Mouse (Mus musculus) kidney, postnatal 14 days (tissue): ENCODE measurements at regions not wholly inside any gene's neighbourhood (a gene's known extent, or its start where the extent isn't known, plus 50 kb on each side); places are given as distances from the start of the nearest gene placed in this dataset.
A peak's percentile ranks its signal among the peaks of the same experiment; 100 is the strongest.

Experiments used
- DNase-seq: peaks from one replicate; pipeline ENCODE4 v3.0.0; 2022; ENCODE audit warnings: mixed read lengths

DNA sequence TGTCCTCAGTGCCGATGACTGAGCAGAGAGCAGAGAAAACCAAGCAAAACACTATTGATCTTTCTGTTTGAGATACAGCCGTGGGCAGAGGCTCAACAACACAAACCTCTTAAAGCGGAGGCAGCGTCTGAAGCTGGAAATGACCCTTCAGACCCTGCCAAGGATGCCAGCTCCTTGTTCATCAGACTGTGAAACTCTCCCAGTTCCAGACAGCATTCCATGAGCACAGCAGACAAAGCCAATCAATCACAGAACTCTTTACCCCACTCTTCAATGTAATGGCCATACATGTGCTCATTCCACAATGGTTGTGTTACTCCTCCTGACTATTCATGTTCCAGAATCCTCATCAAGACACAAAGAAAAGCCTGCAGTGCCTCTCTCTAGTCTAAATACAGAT, 73.5 kb downstream of the Tmem114 start:
- peak; percentile 35 for DNase-seq

DNA sequence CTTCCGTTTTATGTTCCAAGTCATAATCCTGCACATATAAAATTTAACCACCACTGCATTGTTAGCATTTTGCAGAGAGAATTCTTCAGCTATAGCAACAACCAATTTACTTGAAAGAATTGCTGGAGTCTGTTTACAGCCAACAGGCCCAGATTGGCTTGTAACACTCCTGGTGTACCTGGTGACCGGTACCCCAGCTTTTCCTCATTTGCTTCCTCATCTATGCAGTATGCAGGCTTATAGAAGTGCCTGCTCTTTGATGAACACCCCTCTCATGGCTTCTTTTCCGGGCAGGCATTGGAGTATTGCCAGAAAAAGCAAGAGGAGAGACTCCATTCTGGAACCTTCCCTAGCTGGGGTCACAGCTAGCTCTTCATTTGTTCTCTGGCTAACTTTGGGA, 75.8 kb downstream of the Tmem114 start:
- no peak for DNase-seq

DNA sequence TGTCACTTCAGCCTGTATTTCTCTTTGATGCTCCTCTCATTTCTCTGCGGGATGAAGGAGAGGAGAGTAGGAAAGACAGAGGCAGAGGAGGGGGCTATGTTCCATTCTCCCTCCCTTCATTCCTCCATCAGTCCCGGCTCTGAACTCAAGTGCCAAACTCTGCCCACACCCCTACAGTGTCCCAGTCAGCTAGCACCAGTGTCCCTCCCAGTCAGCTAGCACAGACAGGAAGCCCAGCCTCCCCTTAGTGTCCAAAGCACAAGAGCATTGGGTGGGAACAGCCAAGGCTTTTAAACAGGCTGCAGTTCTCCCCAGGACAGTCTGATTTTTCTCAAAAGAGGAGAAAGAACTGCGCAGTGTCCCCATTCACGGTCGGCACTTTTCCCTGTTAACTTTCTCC, 76.3 kb downstream of the Tmem114 start:
- DNase-seq, result peak; percentile 8

DNA sequence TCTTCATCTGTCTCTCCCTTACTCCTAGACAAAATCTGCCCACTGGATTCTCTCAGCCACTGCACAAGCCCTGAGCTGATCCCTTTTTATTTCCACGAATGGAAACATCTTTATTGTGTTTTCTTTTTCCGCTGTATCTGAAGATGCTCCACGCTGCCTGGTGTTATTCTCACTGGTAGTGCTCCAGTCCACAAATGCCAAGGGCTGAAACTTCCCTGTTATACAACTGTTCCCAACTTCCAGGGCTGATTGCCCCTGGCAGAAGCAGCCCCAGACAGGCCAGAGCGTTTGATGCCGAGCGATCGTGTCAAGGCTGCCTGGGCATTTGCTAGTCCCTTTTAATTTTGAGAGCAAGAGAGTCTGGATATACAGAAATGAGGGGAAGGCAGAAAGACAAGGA, 79.7 kb downstream of the Tmem114 start:
- no peak for DNase-seq

DNA sequence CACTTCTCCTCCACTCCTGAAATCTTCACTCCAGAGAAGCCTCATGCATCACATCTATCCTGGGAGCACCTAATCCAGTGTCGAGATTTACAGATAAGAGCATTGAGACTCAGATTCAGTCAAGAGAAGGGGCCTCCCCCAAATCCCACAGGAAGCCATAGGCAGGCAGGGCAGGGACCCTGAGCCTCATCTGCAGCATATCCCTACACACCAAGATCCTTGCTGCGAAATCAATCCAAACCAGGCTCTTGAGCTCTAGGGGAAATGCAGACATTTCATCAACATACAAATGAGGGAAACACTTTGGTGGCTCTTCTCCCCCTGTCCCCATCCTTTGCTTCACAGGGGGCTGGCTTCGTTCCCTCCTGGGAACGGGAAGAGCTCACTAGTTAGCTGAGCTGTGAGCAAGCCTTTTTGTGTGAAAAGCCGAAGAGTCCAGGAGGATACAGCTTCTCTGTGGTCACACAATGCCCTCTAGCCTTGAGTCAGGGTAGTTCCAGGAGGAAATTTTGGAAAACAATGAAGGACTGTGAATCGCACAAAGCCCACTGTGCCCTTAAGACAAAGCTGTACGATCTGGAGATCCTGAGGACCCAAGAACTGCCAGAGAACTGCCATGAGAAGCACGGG, 91.7 kb downstream of the Tmem114 start:
- peak; percentile 16 for DNase-seq

DNA sequence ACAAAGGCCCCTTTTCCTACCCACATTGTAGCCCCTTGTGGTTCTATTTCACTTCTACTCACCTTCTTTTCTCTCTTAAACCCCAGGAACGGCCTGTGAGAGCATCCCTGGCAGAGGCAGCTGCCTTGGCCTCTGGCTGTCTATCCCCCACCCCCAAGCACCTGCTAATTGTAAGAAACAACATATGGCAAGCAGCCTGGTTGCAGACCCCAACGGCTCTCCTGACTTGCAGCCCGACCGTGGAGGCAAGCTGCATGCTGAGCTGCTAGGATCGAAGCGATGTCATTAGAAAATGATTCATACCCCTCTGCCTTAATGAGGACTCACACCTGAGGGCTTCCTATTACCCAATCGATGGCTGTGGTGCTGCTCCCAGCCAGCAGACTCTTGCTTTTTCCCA, 112.9 kb downstream of the Tmem114 start:
- DNase-seq, result no peak

DNA sequence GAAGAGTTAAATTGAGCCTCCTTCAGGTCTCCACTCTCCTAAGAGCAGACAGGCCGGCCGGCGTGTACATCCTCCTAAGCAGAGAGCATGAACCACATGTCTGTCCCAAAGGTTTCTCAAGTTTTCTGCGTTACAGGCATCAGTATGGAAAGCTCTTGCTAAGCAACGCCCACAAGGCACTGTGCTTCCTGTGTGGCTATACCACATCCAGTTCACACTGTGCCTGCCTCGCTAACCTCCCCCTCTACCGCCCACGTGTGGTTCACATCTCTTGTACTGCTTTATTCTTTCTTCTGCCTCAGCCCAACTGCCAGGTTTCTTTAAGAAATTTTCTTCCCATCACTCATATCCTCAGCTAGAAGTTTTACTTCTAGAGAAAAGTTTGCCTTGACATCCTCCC, 118.5 kb downstream of the Tmem114 start:
- no peak for DNase-seq
